Mouse (Mus musculus) midbrain, embryonic 14.5 days (tissue): ENCODE data around the gene Cpn2. TPM values are rescaled to one million over a fixed set of nuclear protein-coding genes. Genes with fewer than 3 reads are reported as not detected.

Experiments used
- ATAC-seq: fragments of 200-750 bp; cut with Nextera tagmentation; 2 replicates; pipeline ENCODE4 v1.8.0; 2017; ENCODE audit warnings: moderate number of reproducible peaks, moderate library complexity; ENCODE audit not compliant: low FRiP score, low TSS enrichment
- DNase-seq: peaks from one replicate; pipeline ENCODE4 v3.0.0-alpha.2; 2015
- H3K27ac ChIP-seq: fragments of 300-500 bp; sonication (generic); replicated peaks from 2 replicates; pipeline ENCODE4 v1.5.1; 2014; ENCODE audit warnings: mild to moderate bottlenecking, low read depth, low read length, moderate library complexity
- H3K27me3 ChIP-seq: fragments of 300-500 bp; sonication (generic); 2 replicates; pipeline ENCODE4 v1.6.1; 2014; ENCODE audit warnings: low read length, control low read depth, mixed read lengths; ENCODE audit not compliant: control insufficient read depth, insufficient read depth
- H3K36me3 ChIP-seq: fragments of 300-500 bp; sonication (generic); 2 replicates; pipeline ENCODE4 v1.6.1; 2014; ENCODE audit warnings: low read length, control low read depth; ENCODE audit not compliant: control insufficient read depth, insufficient read depth
- H3K4me1 ChIP-seq: fragments of 300-500 bp; sonication (generic); 2 replicates; pipeline ENCODE4 v1.6.1; 2014; ENCODE audit warnings: mild to moderate bottlenecking, antibody characterized with exemption, low read length, control low read depth; ENCODE audit not compliant: control insufficient read depth, insufficient read depth
- H3K4me2 ChIP-seq: fragments of 300-500 bp; sonication (generic); 2 replicates; pipeline ENCODE4 v1.6.1; 2014; ENCODE audit warnings: mild to moderate bottlenecking, low read length, moderate library complexity
- H3K4me3 ChIP-seq: fragments of 300-500 bp; sonication (generic); replicated peaks from 2 replicates; pipeline ENCODE4 v1.5.1; 2014; ENCODE audit warnings: low read depth, low read length
- H3K9ac ChIP-seq: fragments of 300-500 bp; sonication (generic); replicated peaks from 2 replicates; pipeline ENCODE4 v1.6.1; 2014; ENCODE audit warnings: mild to moderate bottlenecking, low read length, moderate library complexity
- H3K9me3 ChIP-seq: fragments of 300-500 bp; sonication (generic); 2 replicates; pipeline ENCODE4 v1.6.1; 2016; ENCODE audit warnings: low read length, control low read depth, mixed read lengths; ENCODE audit not compliant: control insufficient read depth
- WGBS: fragments of 180-500 bp; shearing (Covaris S2); extraction: QIAGEN DNeasy Blood & Tissue Kit; methylation state at CpG from one replicate; pipeline ENCODE4 v1.1.7; 2014; 5-methylcytosine and 5-hydroxymethylcytosine counted together
- polyA plus RNA-seq: library from polyadenylated mRNA; unstranded; fragments of >200 nt; fragmentation: Nextera tagmentation; extraction: Ambion mirVana; gene quantifications from 2 replicates; pipeline ENCODE4 v1.2.1, GENCODE M21; 2014

The Cpn2 gene
- polyA plus RNA-seq, 1 experiment from 2014 or later: not detected

GRCm38 (mm10) chr16:30271223-30271761 is 4.0 kb upstream of the Cpn2 start:
- DNase-seq: no peak
- Histone ChIP-seq H3K4me2 (no peak overlapping the region), H3K27me3 (no peaks in the 10 kb centered on the region), H3K4me1 (no peaks in the 10 kb centered on the region), H3K9ac (no peak overlapping the region), H3K36me3 (no peaks in the 10 kb centered on the region), H3K27ac (no peak overlapping the region), H3K9me3 (no peaks in the 10 kb centered on the region), H3K4me3 (no peak overlapping the region)
- ATAC-seq: no peak
- 69% methylated on average over 8 of the region's 8 CpGs for WGBS

- Histone ChIP-seq H3K9me3 (no peaks in the 10 kb centered on the region), H3K27ac (no peak overlapping the region), H3K4me1 (no peaks in the 10 kb centered on the region), H3K9ac (no peak overlapping the region), H3K27me3 (no peaks in the 10 kb centered on the region), H3K4me2 (no peak overlapping the region), H3K4me3 (no peak overlapping the region), H3K36me3 (no peaks in the 10 kb centered on the region)
- 89% methylated on average over 5 of the region's 5 CpGs for WGBS
- ATAC-seq: no peak
- no peak for DNase-seq
Observed at GRCm38 (mm10) chr16:30266561-30266960, 738 bp downstream of the Cpn2 start.

- no peak overlapping the region for H3K27ac ChIP-seq
- H3K36me3 ChIP-seq: no peaks in the 10 kb centered on the region
- no peak overlapping the region for H3K4me2 ChIP-seq
- no peak for DNase-seq
- H3K9ac ChIP-seq: no peak overlapping the region
- no peak for ATAC-seq
- 91% methylated on average over 4 of the region's 4 CpGs for WGBS
- no peaks in the 10 kb centered on the region for H3K27me3 ChIP-seq
- no peak overlapping the region for H3K4me3 ChIP-seq
- no peaks in the 10 kb centered on the region for H3K4me1 ChIP-seq
- H3K9me3 ChIP-seq: no peaks in the 10 kb centered on the region
Observed at GRCm38 (mm10) chr16:30265611-30266010, 1.7 kb downstream of the Cpn2 start.

- Histone ChIP-seq H3K9ac (no peak overlapping the region), H3K9me3 (no peaks in the 10 kb centered on the region), H3K36me3 (no peaks in the 10 kb centered on the region), H3K27ac (no peak overlapping the region), H3K4me3 (no peak overlapping the region), H3K27me3 (no peaks in the 10 kb centered on the region), H3K4me1 (no peaks in the 10 kb centered on the region), H3K4me2 (no peak overlapping the region)
- no peak for DNase-seq
- ATAC-seq: no peak
- 59% methylated on average over 4 of the region's 4 CpGs for WGBS
Observed at GRCm38 (mm10) chr16:30263156-30263555, 4.1 kb downstream of the Cpn2 start.

- ATAC-seq (no peak), DNase-seq (peak; percentile 87)
- Histone ChIP-seq H3K9me3 (no peaks in the 10 kb centered on the region), H3K27me3 (no peaks in the 10 kb centered on the region), H3K4me3 (no peak overlapping the region), H3K9ac (no peak overlapping the region), H3K36me3 (no peaks in the 10 kb centered on the region), H3K27ac (no peak overlapping the region), H3K4me1 (no peaks in the 10 kb centered on the region), H3K4me2 (no peak overlapping the region)
- 2% methylated on average over 2 of the region's 2 CpGs for WGBS
Observed at GRCm38 (mm10) chr16:30262664-30263063, 4.6 kb downstream of the Cpn2 start.

GRCm38 (mm10) chr16:30262157-30262556 is 5.1 kb downstream of the Cpn2 start:
- DNase-seq: no peak
- Histone ChIP-seq H3K9ac (no peak overlapping the region), H3K4me3 (no peak overlapping the region), H3K4me2 (no peak overlapping the region), H3K9me3 (no peaks in the 10 kb centered on the region), H3K4me1 (no peaks in the 10 kb centered on the region), H3K27me3 (no peaks in the 10 kb centered on the region), H3K27ac (no peak overlapping the region), H3K36me3 (no peaks in the 10 kb centered on the region)
- WGBS: 91% methylated on average over 10 of the region's 10 CpGs
- ATAC-seq: no peak

GRCm38 (mm10) chr16:30261341-30261740 is 6.0 kb downstream of the Cpn2 start:
- no peak for DNase-seq
- Histone ChIP-seq H3K4me3 (no peak overlapping the region), H3K27ac (no peak overlapping the region), H3K9me3 (no peaks in the 10 kb centered on the region), H3K4me2 (no peak overlapping the region), H3K27me3 (no peaks in the 10 kb centered on the region), H3K9ac (no peak overlapping the region), H3K4me1 (no peaks in the 10 kb centered on the region), H3K36me3 (no peaks in the 10 kb centered on the region)
- 89% methylated on average over 9 of the region's 9 CpGs for WGBS
- no peak for ATAC-seq

GRCm38 (mm10) chr16:30260012-30260635 is 7.2 kb downstream of the Cpn2 start:
- no peak overlapping the region for H3K4me3 ChIP-seq
- H3K36me3 ChIP-seq: no peaks in the 10 kb centered on the region
- no peak overlapping the region for H3K4me2 ChIP-seq
- no peak for DNase-seq
- H3K27me3 ChIP-seq: no peaks in the 10 kb centered on the region
- H3K27ac ChIP-seq: no peak overlapping the region
- no peak overlapping the region for H3K9ac ChIP-seq
- H3K9me3 ChIP-seq: no peaks in the 10 kb centered on the region
- 91% methylated on average over 15 of the region's 15 CpGs for WGBS
- no peaks in the 10 kb centered on the region for H3K4me1 ChIP-seq
- ATAC-seq: no peak

GRCm38 (mm10) chr16:30259444-30259843 is 7.9 kb downstream of the Cpn2 start:
- 87% methylated on average over 10 of the region's 10 CpGs for WGBS
- Histone ChIP-seq H3K9ac (no peak overlapping the region), H3K4me3 (no peak overlapping the region), H3K27me3 (no peaks in the 10 kb centered on the region), H3K36me3 (no peaks in the 10 kb centered on the region), H3K27ac (no peak overlapping the region), H3K9me3 (no peaks in the 10 kb centered on the region), H3K4me2 (no peak overlapping the region), H3K4me1 (no peaks in the 10 kb centered on the region)
- DNase-seq: no peak
- ATAC-seq: no peak
